Mouse (Mus musculus) limb, embryonic 14.5 days (tissue): ENCODE data around the gene Tmco4. TPM values are rescaled to one million over a fixed set of nuclear protein-coding genes. Genes with fewer than 3 reads are reported as not detected.

Experiments
- ATAC-seq: fragments of 200-750 bp; cut with Nextera tagmentation; 2 replicates; pipeline ENCODE4 v1.8.0; 2017; ENCODE audit warnings: low read depth, moderate number of reproducible peaks, moderate TSS enrichment; ENCODE audit not compliant: low FRiP score
- DNase-seq: peaks from one replicate; pipeline ENCODE4 v3.0.0-alpha.2; 2015; ENCODE audit warnings: low spot score
- H3K27ac ChIP-seq: fragments of 300-500 bp; sonication (generic); replicated peaks from 2 replicates; pipeline ENCODE4 v1.5.1; 2014; ENCODE audit warnings: low read depth, mild to moderate bottlenecking, low read length, moderate library complexity, mixed read lengths
- H3K27me3 ChIP-seq: fragments of 300-500 bp; sonication (generic); 2 replicates; pipeline ENCODE4 v1.6.1; 2014; ENCODE audit warnings: low read length, mixed read lengths; ENCODE audit not compliant: control insufficient read depth, insufficient read depth
- H3K36me3 ChIP-seq: fragments of 300-500 bp; sonication (generic); 2 replicates; pipeline ENCODE4 v1.6.1; 2014; ENCODE audit warnings: mild to moderate bottlenecking, low read length, moderate library complexity, mixed read lengths; ENCODE audit not compliant: control insufficient read depth, insufficient read depth
- H3K4me1 ChIP-seq: fragments of 300-500 bp; sonication (generic); 2 replicates; pipeline ENCODE4 v1.6.1; 2014; ENCODE audit warnings: antibody characterized with exemption, low read length, mixed read lengths; ENCODE audit not compliant: control insufficient read depth, insufficient read depth
- H3K4me2 ChIP-seq: fragments of 300-500 bp; sonication (generic); replicated peaks from 2 replicates; pipeline ENCODE4 v1.6.1; 2014; ENCODE audit warnings: low read depth, mild to moderate bottlenecking, low read length, moderate library complexity; ENCODE audit not compliant: severe bottlenecking
- H3K4me3 ChIP-seq: fragments of 300-500 bp; sonication (generic); replicated peaks from 2 replicates; pipeline ENCODE4 v1.5.1; 2014; ENCODE audit warnings: low read length
- H3K9ac ChIP-seq: fragments of 300-500 bp; sonication (generic); 2 replicates; pipeline ENCODE4 v1.6.1; 2014; ENCODE audit warnings: mild to moderate bottlenecking, low read depth, low read length, moderate library complexity; ENCODE audit not compliant: severe bottlenecking
- H3K9me3 ChIP-seq: fragments of 300-500 bp; sonication (generic); 2 replicates; pipeline ENCODE4 v1.6.1; 2016; ENCODE audit warnings: low read length; ENCODE audit not compliant: control insufficient read depth
- POLR2A ChIP-seq: fragments of 200-500 bp; IDR thresholded peaks from 2 replicates; pipeline ENCODE4 v1.8.0; 2012; ENCODE audit warnings: inconsistent platforms, mild to moderate bottlenecking, moderate library complexity, borderline replicate concordance; ENCODE audit not compliant: insufficient read depth, insufficient read length; ENCODE audit errors: extremely low read depth
- WGBS: fragments of 180-500 bp; shearing (Covaris S2); extraction: QIAGEN DNeasy Blood & Tissue Kit; methylation state at CpG from one replicate; pipeline ENCODE4 v1.1.7; 2014; 5-methylcytosine and 5-hydroxymethylcytosine counted together
- polyA plus RNA-seq, 2 experiments: library from polyadenylated mRNA; depleted of rRNA in 1 of 2; stranded (reverse) in 1 of 2; unstranded in 1 of 2; fragments of >200 nt; fragmentation: Nextera tagmentation in 1 of 2; extraction: Ambion mirVana in 1 of 2; gene quantifications; 2 replicates each; pipeline versions ENCODE4 v1.2.1 to v1.2.3; 2012 to 2014

The Tmco4 gene
- polyA plus RNA-seq, 2 experiments = 4.2 to 4.7 TPM

DNA sequence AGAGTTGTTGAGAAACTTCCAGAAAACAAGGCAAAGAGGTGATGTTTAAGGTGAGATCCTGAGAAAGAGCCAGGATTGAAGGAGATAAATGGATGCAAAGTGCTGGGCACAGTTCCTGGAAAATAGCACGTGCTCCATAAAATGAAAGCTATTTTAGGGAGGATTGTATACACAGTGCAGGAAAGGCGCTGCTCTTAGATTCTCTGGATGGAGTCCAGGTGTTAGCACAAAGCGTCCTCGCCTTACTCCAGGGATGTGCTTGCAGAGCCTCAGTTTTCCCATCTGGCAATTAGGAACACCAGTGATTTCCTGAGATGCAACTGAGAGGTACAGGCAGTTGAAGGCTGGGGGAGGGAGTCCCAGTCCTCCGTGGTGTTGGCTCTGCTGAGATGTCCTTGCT lies 123.5 kb downstream of the Tmco4 start:
- Histone ChIP-seq H3K27ac (no peak overlapping the region), H3K4me3 (no peak overlapping the region), H3K9me3 (peaks cover 4% of the 10 kb centered on the region; the same call in 1 of the 2 replicates), H3K9ac (no peak overlapping the region), H3K4me2 (no peak overlapping the region), H3K4me1 (peaks cover 12% of the 10 kb centered on the region), H3K36me3 (0 out of 2 replicates have a peak, but pooled peaks cover under 1% of the 10 kb centered on the region), H3K27me3 (0 out of 2 replicates have a peak, but pooled peaks cover 1% of the 10 kb centered on the region)
- WGBS = 51% methylated on average over 5 of the region's 5 CpGs
- peak; percentile 65 for DNase-seq
- no peak for TF ChIP-seq POLR2A
- ATAC-seq = 0 out of 2 replicates have a peak, but pooled peaks have one; percentile 23

DNA sequence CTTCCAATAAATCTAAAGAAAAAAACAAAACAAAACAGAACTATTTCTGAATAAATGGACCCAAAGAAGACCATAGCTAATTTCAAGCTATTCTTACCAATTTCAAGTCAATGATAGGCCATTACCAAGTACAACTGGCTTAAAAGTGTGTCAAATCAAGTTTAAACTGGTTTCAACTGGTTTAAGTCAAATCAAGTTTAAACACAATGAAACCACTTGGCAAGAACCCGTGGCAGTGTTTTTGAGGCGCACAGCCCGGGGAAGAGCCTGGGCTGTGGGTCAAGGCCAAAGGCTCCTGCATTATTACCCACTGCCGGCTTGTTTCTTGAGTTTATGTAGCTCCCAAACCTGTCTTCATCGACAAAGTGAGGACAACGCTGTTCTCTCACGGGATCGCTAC lies 127.6 kb downstream of the Tmco4 start:
- H3K9ac ChIP-seq = no peak overlapping the region
- H3K9me3 ChIP-seq = no peaks in the 10 kb centered on the region
- WGBS = 93% methylated on average over 8 of the region's 8 CpGs
- no peak for ATAC-seq
- H3K36me3 ChIP-seq = peaks cover 33% of the 10 kb centered on the region
- H3K4me3 ChIP-seq = no peak overlapping the region
- TF ChIP-seq POLR2A = no peak
- H3K27me3 ChIP-seq = no peaks in the 10 kb centered on the region
- DNase-seq = no peak
- H3K4me2 ChIP-seq = no peak overlapping the region
- H3K4me1 ChIP-seq = peaks cover 21% of the 10 kb centered on the region
- no peak overlapping the region for H3K27ac ChIP-seq

DNA sequence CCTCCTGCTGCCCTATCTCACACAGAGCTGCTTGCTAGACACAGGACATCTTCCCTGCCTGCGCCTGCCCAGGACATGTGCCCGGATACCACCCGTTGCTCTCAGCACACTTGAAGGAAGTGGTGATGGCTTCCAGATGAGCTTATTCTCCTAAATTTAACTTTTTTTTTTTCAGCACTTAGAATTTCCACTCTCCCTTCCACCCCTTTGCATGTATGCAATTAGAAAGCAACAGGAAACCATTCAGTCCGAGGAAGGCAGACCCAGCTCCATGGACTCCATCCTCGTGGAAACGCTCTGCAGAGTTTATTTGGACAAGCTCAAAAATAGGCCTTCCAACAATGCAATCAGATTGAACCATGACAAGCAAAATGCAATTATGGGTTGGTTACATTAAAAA lies 128.9 kb downstream of the Tmco4 start:
- H3K27ac ChIP-seq = no peak overlapping the region
- no peak overlapping the region for H3K4me3 ChIP-seq
- no peaks in the 10 kb centered on the region for H3K9me3 ChIP-seq
- ATAC-seq (no peak), DNase-seq (no peak)
- peaks cover 17% of the 10 kb centered on the region for H3K4me1 ChIP-seq
- no peak overlapping the region for H3K9ac ChIP-seq
- no peak for TF ChIP-seq POLR2A
- no peak overlapping the region for H3K4me2 ChIP-seq
- H3K27me3 ChIP-seq = no peaks in the 10 kb centered on the region
- H3K36me3 ChIP-seq = peaks cover 33% of the 10 kb centered on the region
- 48% methylated on average over 6 of the region's 6 CpGs for WGBS

DNA sequence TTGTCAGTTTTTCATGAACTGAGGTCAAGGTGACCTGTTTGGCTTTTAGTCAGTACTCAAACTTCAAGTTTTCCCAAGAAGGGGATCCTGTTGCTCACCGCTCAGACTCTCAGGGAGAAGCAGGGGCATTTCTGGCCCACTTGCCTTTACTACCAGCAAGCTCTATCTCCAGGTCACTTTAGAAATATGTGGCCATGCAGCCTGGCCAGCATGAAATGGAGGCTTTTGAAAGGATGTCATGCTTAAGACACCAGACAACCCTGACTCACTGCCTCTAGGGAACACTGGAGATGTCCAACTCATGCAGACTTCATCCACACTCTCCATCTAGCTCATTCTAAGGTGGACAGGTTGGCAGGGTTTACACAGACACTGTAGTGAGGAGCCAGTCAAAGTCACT lies 132.8 kb downstream of the Tmco4 start:
- TF ChIP-seq POLR2A = no peak
- no peak overlapping the region for H3K9ac ChIP-seq
- H3K4me3 ChIP-seq = no peak overlapping the region
- H3K4me1 ChIP-seq = peaks cover 15% of the 10 kb centered on the region; the same call in 1 of the 2 replicates
- no peak overlapping the region for H3K4me2 ChIP-seq
- WGBS = 81% methylated on average over 1 of the region's 1 CpGs
- peaks cover 33% of the 10 kb centered on the region for H3K36me3 ChIP-seq
- H3K27ac ChIP-seq = no peak overlapping the region
- no peaks in the 10 kb centered on the region for H3K9me3 ChIP-seq
- ATAC-seq (no peak), DNase-seq (no peak)
- no peaks in the 10 kb centered on the region for H3K27me3 ChIP-seq

Other genes with a start within 250 kb of the Tmco4 start
- 0.12 and 0.26 TPM in 2 replicates for gene Pla2g2c, start 248.1 kb upstream of the Tmco4 start, polyA plus RNA-seq (2012; rRNA removed)
- gene Pla2g2c, start 248.1 kb upstream of the Tmco4 start, polyA plus RNA-seq (2014; fragmentation: Nextera tagmentation; extraction: Ambion mirVana) = 0.12 and 0.28 TPM in 2 replicates
- 0.88 and 1.1 TPM in 2 replicates for gene Ubxn10, start 235.7 kb upstream of the Tmco4 start, polyA plus RNA-seq (2012; rRNA removed)
- 0.73 and 1.0 TPM in 2 replicates for gene Ubxn10, start 235.7 kb upstream of the Tmco4 start, polyA plus RNA-seq (2014; fragmentation: Nextera tagmentation; extraction: Ambion mirVana)
- 9.7 and 11.9 TPM in 2 replicates for gene Pla2g2f, start 215.3 kb upstream of the Tmco4 start, polyA plus RNA-seq (2012; rRNA removed)
- 9.6 and 15.7 TPM in 2 replicates for gene Pla2g2f, start 215.3 kb upstream of the Tmco4 start, polyA plus RNA-seq (2014; fragmentation: Nextera tagmentation; extraction: Ambion mirVana)
- gene Pla2g2d, start 197.2 kb upstream of the Tmco4 start, polyA plus RNA-seq (2012; rRNA removed) = 0.06 and 0.15 TPM in 2 replicates
- gene Pla2g2d, start 197.2 kb upstream of the Tmco4 start, polyA plus RNA-seq (2014; fragmentation: Nextera tagmentation; extraction: Ambion mirVana) = 0.10 and 0.55 TPM in 2 replicates
- gene Pla2g5, start 109.4 kb upstream of the Tmco4 start, polyA plus RNA-seq (2012; rRNA removed) = 1.3 and 1.7 TPM in 2 replicates
- 0.62 and 0.73 TPM in 2 replicates for gene Pla2g5, start 109.4 kb upstream of the Tmco4 start, polyA plus RNA-seq (2014; fragmentation: Nextera tagmentation; extraction: Ambion mirVana)
- gene Gm13030, start 98.9 kb upstream of the Tmco4 start, polyA plus RNA-seq (2012; rRNA removed) = not detected in 2 replicates
- gene Gm13030, start 98.9 kb upstream of the Tmco4 start, polyA plus RNA-seq (2014; fragmentation: Nextera tagmentation; extraction: Ambion mirVana) = not detected in 2 replicates
- gene Pla2g2e, start 94.9 kb upstream of the Tmco4 start, polyA plus RNA-seq (2012; rRNA removed) = 0.09 TPM in 1 of 2 replicates, not detected in the other
- gene Pla2g2e, start 94.9 kb upstream of the Tmco4 start, polyA plus RNA-seq (2014; fragmentation: Nextera tagmentation; extraction: Ambion mirVana) = not detected in 2 replicates
- 7.0 and 8.2 TPM in 2 replicates for gene Otud3, start 58.9 kb upstream of the Tmco4 start, polyA plus RNA-seq (2012; rRNA removed)
- gene Otud3, start 58.9 kb upstream of the Tmco4 start, polyA plus RNA-seq (2014; fragmentation: Nextera tagmentation; extraction: Ambion mirVana) = 2.7 and 4.2 TPM in 2 replicates
- not detected in 2 replicates for gene Rnf186, start 5.8 kb upstream of the Tmco4 start, polyA plus RNA-seq (2012; rRNA removed)
- gene Rnf186, start 5.8 kb upstream of the Tmco4 start, polyA plus RNA-seq (2014; fragmentation: Nextera tagmentation; extraction: Ambion mirVana) = not detected in 2 replicates
- gene Htr6, start 102.7 kb downstream of the Tmco4 start, polyA plus RNA-seq (2012; rRNA removed) = 1.2 and 2.2 TPM in 2 replicates
- gene Htr6, start 102.7 kb downstream of the Tmco4 start, polyA plus RNA-seq (2014; fragmentation: Nextera tagmentation; extraction: Ambion mirVana) = 0.22 and 0.35 TPM in 2 replicates
- gene Nbl1, start 120.1 kb downstream of the Tmco4 start, polyA plus RNA-seq (2012; rRNA removed) = 149 and 171 TPM in 2 replicates
- gene Nbl1, start 120.1 kb downstream of the Tmco4 start, polyA plus RNA-seq (2014; fragmentation: Nextera tagmentation; extraction: Ambion mirVana) = 157 and 176 TPM in 2 replicates
- gene Minos1, start 158.2 kb downstream of the Tmco4 start, polyA plus RNA-seq (2012; rRNA removed) = 122 and 178 TPM in 2 replicates
- gene Minos1, start 158.2 kb downstream of the Tmco4 start, polyA plus RNA-seq (2014; fragmentation: Nextera tagmentation; extraction: Ambion mirVana) = 460 and 510 TPM in 2 replicates
- gene Capzb, start 220.0 kb downstream of the Tmco4 start, polyA plus RNA-seq (2012; rRNA removed) = 177 and 198 TPM in 2 replicates
- gene Capzb, start 220.0 kb downstream of the Tmco4 start, polyA plus RNA-seq (2014; fragmentation: Nextera tagmentation; extraction: Ambion mirVana) = 284 TPM in 2 replicates